Mouse (Mus musculus): ENCODE data around the gene Anapc2.

Gene Anapc2

DNA sequence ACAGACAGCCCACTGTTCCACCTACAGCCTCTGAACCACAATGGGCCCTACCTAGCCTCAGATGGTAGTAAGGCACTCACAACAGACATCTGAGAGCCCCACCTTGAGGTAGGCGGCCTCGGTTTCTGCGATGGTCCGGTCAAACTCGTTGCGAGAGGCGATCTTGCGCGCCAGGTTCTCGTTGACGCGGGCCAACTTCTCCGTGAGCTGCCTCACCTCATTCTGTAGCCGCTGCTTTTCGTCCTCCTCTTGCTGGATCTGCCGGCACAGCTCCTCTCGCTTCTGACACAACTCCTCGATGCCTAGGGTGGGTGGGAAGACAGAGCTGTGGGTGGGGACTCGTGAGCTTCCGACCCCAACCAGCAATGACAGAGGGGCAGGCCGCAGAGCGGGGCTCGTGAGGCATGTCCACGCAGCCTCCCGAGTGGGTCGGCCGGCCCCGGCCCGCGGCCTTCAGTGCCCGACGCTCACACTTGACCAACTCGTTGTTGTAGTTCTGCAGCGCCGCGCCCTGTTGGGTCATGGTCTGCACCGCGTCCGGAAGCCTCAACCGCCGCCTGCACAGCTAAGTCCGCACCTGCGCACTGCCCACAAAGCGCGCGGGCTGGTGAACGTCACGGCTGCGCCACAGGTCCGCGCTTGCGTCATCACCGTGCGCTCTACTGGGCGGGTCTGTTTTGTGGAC, at the start of gene Anapc2, which contains the start of gene Ssna1:
Gene Anapc2, plus strand, starts transcription at position 652 of the 685 bp plus-strand sequence.
Gene Ssna1, minus strand, starts transcription at position 612 of the 685 bp plus-strand sequence.
- in situ Hi-C loops (cut with MboI; ENCODE audit: low pct_unique_long_range_greater_than_20kb in 1 of 2, low sequenced_read_pairs in 2 of 2, unreplicated experiment in 1 of 2), result no loop called here

DNA sequence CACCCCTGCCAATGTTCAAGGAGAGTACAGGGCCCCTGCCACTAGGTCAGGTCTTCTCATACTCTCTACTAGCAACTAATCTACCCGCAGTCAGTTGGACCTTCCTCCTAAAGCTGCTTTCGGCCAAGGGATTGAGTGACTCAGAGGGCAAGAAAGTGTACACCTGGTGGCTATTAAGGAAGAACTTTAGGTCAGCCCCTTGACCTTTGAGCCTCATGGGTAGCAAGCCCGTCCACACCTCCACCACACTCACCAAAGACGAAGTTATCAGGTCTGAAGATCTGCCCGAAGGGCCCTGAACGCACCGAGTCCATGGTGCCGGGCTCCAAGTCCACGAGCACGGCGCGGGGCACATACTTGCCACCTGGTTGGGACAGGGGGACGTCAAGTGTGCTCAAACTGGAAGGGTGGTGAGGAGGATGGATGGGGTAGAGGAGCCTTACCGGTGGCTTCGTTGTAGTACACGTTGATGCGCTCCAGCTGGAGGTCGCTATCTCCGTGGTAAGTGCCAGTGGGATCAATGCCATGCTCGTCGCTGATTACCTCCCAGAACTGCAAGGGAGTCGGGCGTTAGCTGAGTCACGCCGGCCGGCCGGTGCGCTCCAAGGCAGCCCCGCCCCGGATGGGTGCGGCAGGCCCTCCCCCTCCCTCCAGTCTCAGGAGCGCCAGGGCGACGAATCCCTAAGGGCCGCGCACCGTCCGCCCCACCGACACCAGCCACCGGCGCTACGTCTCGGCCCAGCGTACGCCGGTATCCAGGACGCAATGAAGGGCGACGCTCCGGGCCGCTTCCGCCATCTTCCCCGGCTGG, 48.4 kb upstream of the Anapc2 start:
- in situ Hi-C loops (cut with MboI; ENCODE audit: low pct_unique_long_range_greater_than_20kb in 1 of 2, low sequenced_read_pairs in 2 of 2, unreplicated experiment in 1 of 2), result no loop called here

DNA sequence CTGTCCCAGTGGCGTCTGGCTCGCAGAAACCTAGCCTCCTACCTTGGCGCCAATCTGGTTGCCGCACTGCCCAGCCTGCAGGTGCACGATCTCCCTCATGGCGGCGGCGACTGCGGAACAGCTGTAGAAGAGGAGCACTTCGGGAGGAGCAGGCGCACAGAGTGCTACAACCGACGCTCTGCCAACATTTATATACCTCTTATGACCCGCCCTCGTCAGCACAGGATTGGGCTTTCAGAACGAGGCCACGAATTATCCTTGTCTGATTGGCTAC, 47.8 kb upstream of the Anapc2 start, which contains the start of gene Tubb4b:
Gene Tubb4b, minus strand, starts transcription at position 211 of the 274 bp plus-strand sequence.
- in situ Hi-C loops (cut with MboI; ENCODE audit: low pct_unique_long_range_greater_than_20kb in 1 of 2, low sequenced_read_pairs in 2 of 2, unreplicated experiment in 1 of 2), result no loop called here

DNA sequence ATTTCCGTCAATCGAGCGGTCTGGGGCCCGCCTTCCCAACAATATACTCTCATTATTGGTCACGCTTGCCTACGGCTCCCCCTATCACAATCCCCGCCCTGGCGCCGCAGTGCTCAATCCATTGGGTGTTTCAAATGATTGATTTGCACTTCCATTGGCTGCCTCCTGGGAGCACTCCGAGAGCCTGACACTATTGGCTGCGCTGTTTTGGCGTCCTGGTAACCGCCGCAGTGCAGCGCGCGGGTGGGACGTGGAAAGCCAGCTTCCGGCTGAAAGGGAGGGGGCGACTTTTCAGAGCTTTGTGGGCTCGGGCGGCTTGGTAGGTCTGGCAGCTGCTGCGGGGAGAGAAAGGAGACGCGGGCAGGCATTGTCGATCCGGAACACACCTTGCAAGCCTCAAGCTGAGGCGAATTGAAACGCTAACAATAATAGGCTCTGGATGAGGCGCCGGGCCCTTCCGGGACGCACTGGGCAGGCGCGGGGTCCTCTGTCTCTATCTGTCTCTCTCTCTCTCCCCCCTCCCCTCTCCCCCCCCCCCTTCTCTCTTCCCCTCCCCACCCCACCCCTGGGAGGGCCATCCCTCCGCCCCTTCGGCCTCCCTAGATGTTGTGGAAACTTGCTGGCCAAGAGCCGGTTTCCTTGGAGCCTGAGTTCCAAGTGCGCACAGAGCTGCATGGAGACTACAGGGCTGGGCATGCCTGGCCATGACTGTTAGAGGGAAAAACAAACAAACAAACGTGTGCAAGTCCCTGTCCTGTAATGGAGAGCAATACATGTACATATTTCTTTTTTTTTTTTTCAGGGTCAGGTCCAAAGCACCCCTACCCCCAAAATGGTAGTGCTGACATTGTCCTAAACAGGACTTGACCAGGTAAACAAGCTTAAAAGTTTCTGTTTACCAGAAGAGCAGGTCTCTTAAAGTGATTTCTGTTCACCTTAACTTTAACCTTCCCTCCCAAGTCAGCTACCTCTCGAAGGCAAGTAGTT, 47.2 kb upstream of the Anapc2 start:
- in situ Hi-C loops (cut with MboI; ENCODE audit: low pct_unique_long_range_greater_than_20kb in 1 of 2, low sequenced_read_pairs in 2 of 2, unreplicated experiment in 1 of 2), result no loop called here

DNA sequence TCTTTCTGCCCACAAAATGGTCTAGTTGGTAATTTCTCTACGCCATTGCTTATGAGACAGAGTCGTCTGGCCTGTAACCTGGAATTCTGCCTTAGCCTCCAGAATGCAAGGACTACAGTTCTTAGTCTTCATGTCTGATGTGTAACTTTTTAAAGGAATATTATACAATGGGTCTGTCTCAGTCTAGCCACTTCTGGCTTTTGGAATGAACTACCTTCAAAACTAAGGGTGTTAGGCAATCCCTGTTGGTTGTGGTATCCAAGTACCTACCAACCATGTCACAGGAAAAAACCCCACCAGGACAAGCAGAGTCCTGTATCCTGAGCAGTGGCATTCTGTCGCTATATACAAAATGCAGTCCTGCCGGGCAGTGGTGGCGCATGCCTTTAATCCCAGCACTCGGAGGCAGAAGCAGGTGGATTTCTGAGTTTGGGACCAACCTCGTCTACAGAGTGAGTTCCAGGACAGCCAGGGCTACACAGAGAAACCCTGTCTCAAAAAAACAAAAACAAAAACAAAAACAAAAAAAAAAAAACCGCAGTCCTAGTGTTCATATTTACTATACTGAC, 46.4 kb upstream of the Anapc2 start:
- in situ Hi-C loops (cut with MboI; ENCODE audit: low pct_unique_long_range_greater_than_20kb in 1 of 2, low sequenced_read_pairs in 2 of 2, unreplicated experiment in 1 of 2), result no loop called here

DNA sequence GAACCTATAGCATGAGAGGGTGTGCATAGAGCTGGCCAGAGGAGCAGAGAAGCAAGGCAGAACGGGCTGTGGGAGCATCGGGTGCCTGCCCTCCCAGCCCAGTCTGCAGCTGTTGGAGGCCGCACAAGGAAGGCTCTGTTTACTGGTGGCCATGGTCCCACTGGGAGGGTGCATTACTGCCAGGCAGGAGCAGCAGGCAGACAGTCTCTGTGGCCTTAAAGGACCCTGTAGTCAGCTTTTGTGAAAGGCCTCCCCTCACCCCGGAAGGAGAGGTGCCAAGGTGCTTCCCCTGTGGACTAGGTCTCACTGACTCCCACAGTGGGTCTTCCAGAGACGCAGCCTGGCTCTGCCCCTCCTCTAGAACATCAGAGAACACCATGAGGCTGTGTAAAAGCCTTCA, 45.4 kb upstream of the Anapc2 start:
- in situ Hi-C loops (cut with MboI; ENCODE audit: low pct_unique_long_range_greater_than_20kb in 1 of 2, low sequenced_read_pairs in 2 of 2, unreplicated experiment in 1 of 2), result no loop called here

DNA sequence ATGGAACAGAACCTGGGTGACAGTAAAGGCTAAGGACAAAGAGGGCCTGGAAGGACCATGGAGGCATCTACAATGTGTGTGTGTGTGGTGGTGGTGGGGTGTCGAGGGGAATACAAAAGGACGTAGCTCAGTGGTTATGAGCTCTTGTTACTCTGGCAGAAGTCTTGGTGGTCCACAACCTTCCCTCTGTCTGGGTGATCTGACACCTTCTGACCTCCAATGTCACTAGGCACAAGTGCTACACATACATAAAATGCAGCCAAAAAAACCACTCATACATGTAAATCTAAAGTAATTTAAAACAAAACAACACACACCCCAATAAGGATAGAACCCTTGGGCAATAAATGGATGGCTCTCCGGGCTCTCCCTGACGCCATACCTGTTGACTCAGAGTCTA, 44.9 kb upstream of the Anapc2 start:
- in situ Hi-C loops (cut with MboI; ENCODE audit: low pct_unique_long_range_greater_than_20kb in 1 of 2, low sequenced_read_pairs in 2 of 2, unreplicated experiment in 1 of 2), result no loop called here

DNA sequence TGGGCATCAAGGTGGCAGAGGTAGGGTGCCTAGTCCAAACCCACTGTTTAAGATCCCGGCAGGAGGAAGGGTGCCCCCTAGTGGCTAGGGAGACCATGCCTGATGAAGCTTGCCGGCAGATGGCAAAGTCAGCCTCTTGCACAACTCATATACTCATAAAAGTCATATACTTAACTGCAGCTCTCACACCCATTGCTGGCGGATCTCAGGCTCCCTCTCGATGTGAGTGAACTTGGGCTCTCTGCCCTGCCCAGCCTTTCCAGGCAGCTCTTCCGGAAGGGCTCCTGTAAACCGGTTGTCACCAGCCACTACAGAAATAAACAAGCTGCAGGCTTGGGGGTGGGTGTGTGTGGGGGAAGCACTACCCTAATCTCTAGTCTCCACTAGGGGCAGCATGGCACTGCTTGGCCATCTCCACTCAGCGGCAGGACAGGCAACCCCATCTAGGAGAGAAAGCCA, 43.8 kb upstream of the Anapc2 start:
- in situ Hi-C loops (cut with MboI; ENCODE audit: low pct_unique_long_range_greater_than_20kb in 1 of 2, low sequenced_read_pairs in 2 of 2, unreplicated experiment in 1 of 2), result no loop called here

DNA sequence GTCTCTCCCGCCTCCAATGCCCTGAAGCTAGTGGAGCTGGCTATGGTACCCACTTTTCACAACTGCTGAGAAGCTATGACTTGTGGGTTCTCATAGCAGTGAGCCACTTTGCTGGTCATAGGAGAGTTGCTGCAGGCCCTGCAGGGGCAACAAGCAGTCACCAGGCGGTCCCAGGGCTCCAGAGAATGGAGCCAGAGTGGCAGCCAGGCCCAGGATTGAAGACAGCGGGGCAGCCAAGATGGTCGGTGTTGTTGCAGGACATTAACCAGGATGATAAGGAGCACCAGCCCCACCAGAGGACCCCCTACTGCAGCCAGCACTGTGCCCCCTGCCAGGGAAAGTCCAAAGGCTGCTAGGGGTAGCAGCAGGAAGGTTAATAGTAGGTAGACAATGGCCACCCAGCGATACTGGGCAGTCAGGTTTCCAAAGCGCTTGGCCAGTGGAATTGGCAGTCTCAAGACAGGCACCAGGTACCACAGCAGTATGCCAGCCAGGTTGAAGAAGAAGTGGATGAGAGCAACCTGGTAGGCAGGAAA, 43.2 kb upstream of the Anapc2 start:
- in situ Hi-C loops (cut with MboI; ENCODE audit: low pct_unique_long_range_greater_than_20kb in 1 of 2, low sequenced_read_pairs in 2 of 2, unreplicated experiment in 1 of 2), result no loop called here

DNA sequence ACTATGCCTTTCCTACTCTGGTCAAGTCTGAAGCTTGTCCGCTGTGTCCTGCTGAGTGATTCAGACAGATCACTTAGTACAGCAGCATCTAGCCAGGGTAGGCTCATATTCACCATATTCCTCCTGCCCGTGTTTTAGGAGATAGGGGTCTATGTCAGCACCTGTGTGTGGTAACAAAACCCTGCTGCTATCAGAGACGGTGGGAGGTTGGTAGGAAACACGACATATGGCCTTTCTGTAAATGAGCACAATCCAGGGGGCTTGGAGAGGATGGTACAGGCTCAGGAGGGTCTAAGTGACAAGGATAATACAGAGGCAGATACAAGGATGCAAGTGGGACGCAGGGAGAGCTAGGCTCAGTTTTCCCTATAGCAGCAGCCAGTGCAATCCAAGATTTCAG, 42.7 kb upstream of the Anapc2 start:
- in situ Hi-C loops (cut with MboI; ENCODE audit: low pct_unique_long_range_greater_than_20kb in 1 of 2, low sequenced_read_pairs in 2 of 2, unreplicated experiment in 1 of 2), result no loop called here

DNA sequence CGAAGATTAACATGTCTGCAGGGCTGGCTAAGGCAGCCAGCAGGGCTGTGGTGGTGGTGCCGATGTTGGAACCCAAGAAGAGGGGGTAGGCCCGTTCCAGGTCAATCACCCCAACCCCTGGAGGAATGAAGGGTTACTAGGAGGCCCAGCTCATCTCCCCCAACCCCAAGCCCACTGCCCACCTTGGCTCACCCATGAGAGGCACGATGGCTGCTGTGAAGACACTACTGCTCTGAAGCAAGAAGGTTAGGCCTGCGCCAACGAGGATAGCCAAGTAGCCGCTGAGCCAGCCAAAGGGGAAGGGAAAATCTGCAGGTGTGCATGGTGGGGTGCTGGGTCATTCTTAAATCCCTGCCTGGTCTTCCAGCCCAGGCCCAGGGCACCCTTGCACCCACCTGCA, 41.7 kb upstream of the Anapc2 start:
- in situ Hi-C loops (cut with MboI; ENCODE audit: low pct_unique_long_range_greater_than_20kb in 1 of 2, low sequenced_read_pairs in 2 of 2, unreplicated experiment in 1 of 2), result no loop called here

DNA sequence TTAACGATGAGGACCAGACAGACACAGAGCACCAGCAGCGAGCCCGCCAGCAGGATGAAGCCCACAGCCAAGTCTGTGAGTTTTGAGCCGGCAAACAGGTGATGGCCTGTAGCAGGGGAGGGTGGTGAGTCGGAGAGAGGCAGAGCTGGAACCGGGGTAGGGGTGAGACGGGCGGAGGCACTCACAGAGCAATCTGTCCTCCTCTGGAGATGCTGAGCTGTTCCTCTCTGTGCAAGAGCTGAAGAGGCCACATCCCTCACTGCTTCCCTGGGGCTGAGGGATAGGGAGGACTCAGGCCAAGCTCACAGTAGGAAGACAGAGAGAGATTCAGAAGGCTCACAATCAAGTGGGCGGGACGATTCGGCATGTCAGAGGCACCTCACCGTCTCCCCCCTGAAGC, 41.2 kb upstream of the Anapc2 start:
- in situ Hi-C loops (cut with MboI; ENCODE audit: low pct_unique_long_range_greater_than_20kb in 1 of 2, low sequenced_read_pairs in 2 of 2, unreplicated experiment in 1 of 2), result no loop called here

DNA sequence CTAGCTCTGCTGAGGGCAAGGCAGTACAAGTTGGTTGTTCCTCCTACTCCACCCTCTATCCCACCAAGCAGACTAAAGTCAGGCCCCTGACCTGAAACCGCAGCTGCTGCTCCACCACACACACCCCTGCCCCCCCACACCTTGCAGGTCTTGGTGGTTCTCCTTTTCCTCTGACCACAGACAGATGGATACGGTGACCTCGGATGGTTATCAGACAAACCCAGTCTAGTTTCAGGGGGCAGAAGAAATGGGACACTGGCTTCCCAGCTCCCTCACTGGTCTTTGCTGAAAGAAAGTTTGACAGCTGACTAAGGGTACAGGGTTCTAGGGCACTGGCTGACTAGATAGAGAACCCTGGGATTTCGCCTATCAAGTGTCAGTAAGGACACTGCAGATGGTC, 38.9 kb upstream of the Anapc2 start:
- in situ Hi-C loops (cut with MboI; ENCODE audit: low pct_unique_long_range_greater_than_20kb in 1 of 2, low sequenced_read_pairs in 2 of 2, unreplicated experiment in 1 of 2), result no loop called here

DNA sequence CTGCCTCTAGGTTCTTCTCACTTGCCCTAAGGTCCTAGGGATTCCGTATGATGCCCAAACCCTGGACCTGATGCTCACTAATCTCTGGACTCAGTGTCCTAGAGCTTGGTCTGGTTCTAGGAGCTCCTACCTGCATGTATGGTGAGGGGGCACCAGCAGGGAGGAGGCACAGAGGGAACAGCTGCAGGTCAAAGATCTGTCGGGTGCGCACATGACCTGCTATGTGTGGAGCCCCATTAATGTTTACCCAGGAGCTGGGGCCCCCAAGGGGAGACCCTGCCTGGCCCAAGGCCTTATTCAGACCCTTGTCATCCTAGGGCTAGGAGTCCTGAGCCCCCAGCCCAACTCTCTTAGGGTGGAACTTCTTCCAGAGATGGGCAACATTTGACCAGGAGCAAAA, 38.2 kb upstream of the Anapc2 start, which contains the start of gene Slc34a3:
Gene Slc34a3, minus strand, starts transcription at position 315 of the 400 bp plus-strand sequence.
- in situ Hi-C loops (cut with MboI; ENCODE audit: low pct_unique_long_range_greater_than_20kb in 1 of 2, low sequenced_read_pairs in 2 of 2, unreplicated experiment in 1 of 2), result no loop called here

DNA sequence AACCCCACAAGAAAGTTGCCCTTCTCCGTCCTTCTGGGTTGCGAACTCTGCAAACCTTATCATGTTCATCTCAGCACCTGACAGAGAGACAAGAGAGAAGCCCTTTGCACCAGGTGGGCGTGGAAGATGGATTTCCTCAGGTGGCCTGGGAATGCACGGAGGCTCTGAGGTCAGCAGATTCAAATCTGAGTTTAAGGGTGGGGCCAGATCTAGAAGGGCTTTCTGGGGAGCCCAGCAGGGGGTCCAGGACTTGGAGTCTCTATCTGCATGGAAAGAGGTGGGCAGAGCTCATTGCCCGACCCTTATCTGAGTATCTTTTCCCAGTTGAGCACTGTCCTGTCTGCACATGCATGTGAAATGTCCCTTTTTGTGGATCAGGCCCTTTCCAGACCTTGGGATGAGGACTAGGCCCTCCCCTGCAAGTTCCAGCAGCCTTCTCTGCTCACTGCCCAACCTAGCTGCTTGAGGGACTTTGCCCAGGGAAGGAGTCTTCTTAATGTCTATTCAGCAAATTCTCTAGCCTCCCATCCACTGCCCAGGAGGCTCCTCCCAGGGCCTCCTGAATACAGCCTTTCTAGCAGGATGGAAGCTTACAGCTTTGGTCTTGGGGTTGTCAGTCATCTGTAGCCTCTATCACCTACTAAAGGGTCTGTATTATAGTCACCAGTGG, 37.6 kb upstream of the Anapc2 start:
- in situ Hi-C loops (cut with MboI; ENCODE audit: low pct_unique_long_range_greater_than_20kb in 1 of 2, low sequenced_read_pairs in 2 of 2, unreplicated experiment in 1 of 2), result no loop called here

DNA sequence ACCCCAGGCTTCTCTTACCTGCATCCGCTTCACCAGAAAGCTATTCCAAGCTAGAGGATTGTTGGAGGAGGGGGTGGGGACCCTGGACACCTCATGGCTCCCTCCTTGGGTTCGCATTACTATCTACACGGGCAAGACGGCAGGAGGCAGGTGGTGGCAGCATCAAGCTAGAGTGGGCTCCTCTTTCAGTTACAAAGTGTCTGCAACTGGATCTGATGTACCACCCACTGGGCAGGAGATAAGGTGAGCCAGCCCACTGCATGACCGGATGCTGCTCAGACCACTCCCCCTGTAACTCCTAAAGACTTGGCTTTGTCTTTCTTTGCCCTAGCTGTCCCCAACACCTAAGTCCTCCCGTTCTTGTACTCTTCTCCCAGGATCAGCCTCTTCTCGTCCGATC, 35.7 kb upstream of the Anapc2 start, which contains the start of gene Rnf224:
Gene Rnf224, minus strand, starts transcription at position 174 of the 400 bp plus-strand sequence.
- in situ Hi-C loops (cut with MboI; ENCODE audit: low pct_unique_long_range_greater_than_20kb in 1 of 2, low sequenced_read_pairs in 2 of 2, unreplicated experiment in 1 of 2), result no loop called here

DNA sequence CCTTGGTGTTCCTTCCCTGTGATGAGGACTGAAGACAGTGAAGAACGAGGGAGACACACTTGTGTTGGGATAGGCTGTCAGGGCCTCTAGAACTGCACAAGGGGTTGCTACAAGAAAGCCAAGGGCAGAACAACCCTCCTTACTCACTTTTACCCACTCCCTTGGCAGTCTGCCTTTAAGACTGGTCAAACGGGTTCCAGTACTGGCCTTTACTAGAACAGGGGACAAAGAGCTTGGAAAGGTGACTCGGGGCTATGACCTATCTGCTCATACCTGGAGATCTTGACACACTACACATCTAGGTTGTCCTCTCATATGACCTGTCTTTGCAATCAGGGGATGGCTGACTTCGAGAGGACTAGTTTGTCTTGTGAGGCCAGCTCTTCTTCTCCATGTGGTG, 34.8 kb upstream of the Anapc2 start:
- in situ Hi-C loops (cut with MboI; ENCODE audit: low pct_unique_long_range_greater_than_20kb in 1 of 2, low sequenced_read_pairs in 2 of 2, unreplicated experiment in 1 of 2), result no loop called here

DNA sequence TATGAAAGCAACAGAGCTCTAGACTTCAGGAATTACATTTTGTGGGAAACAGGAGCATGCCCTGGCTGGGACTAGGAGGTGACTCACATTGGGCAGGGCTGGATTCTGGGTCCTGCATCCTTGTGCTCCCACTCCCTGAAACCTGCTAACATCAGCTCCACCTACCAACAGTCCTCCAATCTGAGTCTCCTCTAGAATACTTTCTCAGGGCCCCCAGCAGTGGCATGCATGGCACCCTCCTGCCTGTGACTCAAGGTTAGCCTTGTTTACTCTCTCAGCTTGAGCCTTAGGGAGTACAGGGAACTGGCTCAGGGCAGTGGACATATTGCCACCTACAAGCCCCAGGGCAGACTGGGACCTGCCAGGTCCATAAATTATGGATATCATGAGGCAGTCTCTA, 34.2 kb upstream of the Anapc2 start:
- in situ Hi-C loops (cut with MboI; ENCODE audit: low pct_unique_long_range_greater_than_20kb in 1 of 2, low sequenced_read_pairs in 2 of 2, unreplicated experiment in 1 of 2), result no loop called here
